Mouse (Mus musculus) neutrophil, adult 65 days (primary cell): ENCODE data around the gene Slc12a1. TPM values are rescaled to one million over a fixed set of nuclear protein-coding genes. Genes with fewer than 3 reads are reported as not detected.

Experiments
- total RNA-seq: library from RNA; stranded (reverse); gene quantifications from 2 replicates; pipeline ENCODE4 v1.2.4, GENCODE M21; 2023

Gene Slc12a1
- not detected in 2 replicates for total RNA-seq

DNA sequence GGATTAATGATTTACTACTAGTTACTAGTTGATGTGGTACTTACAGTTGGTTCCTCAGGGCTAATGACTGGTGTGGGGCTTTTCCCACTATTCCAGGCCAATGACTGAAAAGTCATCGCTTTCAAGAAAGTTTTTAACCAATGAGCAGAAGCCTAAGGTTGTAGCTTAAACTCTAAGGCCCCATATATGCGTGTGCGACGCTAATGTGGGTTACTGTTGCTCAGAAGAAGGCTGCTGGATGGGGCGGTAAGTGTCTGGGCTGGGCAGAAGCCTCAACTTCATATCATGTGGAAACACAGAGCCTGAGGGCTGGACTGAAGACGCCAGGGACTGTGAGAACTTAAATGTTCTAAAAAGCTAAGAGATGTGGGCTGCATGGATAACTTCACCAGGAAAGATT is at the start of gene Slc12a1:
Gene Slc12a1, plus strand, starts transcription at position 118 of the 400 bp plus-strand sequence.

DNA sequence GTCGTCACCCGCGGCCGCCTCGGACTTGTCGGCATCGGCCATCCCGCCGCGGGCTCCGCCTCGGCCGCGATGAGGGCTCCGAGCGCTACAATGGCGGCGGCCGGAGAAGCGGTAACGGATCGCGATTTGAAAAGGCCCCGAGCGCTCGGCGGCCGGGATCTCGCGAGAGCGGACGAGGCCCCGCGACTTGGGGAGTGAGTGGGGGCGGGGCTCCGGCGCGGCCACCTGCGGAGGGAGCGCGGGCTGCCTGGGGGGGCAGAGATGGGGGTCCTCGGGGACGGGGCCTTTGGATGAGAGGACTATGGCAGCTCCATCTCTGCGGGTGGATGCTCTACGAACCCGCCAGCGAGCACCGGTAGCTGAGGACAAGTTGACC is 28.8 kb upstream of the Slc12a1 start, which contains the start of gene Myef2:
Gene Myef2, minus strand, starts transcription at position 185 of the 376 bp plus-strand sequence.

DNA sequence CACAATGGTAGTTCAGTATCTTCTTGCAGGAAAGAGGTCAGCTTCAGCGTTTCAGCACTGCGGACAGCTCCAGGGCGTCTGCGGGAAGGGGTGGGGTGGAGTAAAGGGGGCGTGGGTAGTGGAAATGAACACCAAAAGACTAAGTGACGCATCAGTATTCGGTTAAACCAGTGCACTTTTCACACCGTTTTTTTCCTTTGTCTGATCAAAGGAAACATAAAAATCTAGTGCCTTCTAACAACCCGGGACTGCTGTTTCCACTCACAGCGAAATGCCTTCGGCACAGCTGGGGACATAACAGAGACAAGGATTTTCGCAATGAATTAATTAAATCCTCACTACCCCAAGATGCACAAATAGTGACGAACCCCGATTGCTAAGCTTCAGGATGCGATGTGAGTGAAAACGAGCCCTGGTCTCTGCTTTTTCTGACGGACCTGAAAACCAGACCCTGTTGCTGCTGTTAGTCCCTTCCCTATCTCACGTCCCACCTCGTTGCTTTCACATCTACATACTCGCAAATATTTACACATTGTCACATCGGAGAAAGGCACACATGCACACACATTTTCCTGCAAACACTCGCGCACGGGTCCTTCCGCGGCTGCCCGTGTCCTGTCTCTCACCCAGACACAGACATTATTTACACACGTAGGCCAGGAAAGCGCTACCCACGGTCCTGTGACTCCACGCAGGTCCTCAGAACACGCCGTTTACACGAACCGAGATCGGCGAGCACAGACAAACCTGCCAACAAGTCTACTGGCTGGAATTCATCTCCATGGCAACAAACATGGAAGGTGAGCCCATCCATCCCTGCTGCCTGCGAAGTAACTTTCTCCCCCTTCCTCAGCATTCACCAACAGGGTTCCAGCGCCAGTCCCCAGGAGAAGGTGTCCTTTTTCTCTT is 16.1 kb upstream of the Slc12a1 start, which contains the start of gene Ctxn2:
Gene Ctxn2, plus strand, starts transcription at position 790 of the 909 bp plus-strand sequence.

DNA sequence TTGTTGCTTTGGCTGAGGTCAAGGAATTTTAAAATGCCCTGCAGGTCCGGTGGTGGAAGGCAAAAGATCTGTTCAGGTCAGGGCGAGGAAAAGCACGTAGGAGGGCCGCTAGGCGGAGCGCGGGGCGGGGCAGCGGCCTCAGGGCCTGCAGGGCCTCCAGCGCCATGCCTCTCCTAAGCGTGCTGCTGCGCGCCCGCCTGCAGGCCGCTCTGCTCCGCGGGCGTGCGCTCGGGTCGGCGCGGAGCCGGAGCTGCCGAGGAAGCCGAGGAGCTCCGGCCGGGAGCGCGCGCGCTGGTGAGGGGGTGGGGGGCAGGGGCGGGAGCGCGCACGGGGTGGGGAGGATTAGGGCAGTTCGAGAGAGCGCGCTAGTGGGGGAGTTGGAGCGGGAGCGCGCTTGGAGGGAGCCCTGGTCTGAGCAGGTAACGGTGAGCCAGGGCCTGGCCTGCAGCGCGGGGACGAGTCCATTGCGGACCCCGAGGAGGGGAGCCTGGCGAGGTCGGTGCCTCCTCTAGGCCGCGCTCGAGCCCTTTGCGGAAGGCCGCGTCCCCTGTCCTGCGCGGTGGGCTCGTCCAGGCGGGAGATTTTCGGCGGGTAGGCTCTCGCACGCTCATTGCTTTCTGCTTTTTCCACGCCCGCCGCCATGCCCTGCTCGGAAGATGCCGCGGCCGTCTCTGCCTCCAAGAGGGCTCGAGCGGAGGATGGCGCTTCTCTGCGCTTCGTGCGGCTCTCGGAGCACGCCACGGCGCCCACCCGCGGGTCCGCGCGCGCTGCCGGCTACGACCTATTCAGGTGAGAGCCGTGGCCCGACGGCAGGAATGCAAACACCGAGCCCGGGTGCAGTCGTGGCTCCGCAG is 95.0 kb downstream of the Slc12a1 start, which contains the start of gene Dut:
Gene Dut, plus strand, starts transcription at position 83 of the 854 bp plus-strand sequence.

Other genes starting within 250 kb of the Slc12a1 start
- 0.22 TPM in 1 of 2 replicates, not detected in the other for gene Slc24a5, start 84.4 kb upstream of the Slc12a1 start, total RNA-seq
- 9.6 TPM in 2 replicates for gene Myef2, start 28.8 kb upstream of the Slc12a1 start, total RNA-seq
- gene Ctxn2, start 15.8 kb upstream of the Slc12a1 start, total RNA-seq: not detected in 2 replicates
- 36.3 and 39.1 TPM in 2 replicates for gene Dut, start 94.7 kb downstream of the Slc12a1 start, total RNA-seq